Mouse (Mus musculus) intestine, postnatal 0 days (tissue): Measurements from ENCODE around the gene Ccz1. TPM values are rescaled to one million over a fixed set of nuclear protein-coding genes. Genes with fewer than 3 reads are reported as not detected.

ENCODE experiments used
- ATAC-seq: fragments of 200-750 bp; cut with Nextera tagmentation; 2 replicates; pipeline ENCODE4 v1.8.0; 2017; ENCODE audit warnings: mild to moderate bottlenecking, moderate TSS enrichment, moderate library complexity
- H3K27ac ChIP-seq: fragments of 300-500 bp; sonication (generic); 2 replicates; pipeline ENCODE4 v1.5.1; 2014; ENCODE audit warnings: mild to moderate bottlenecking, low read depth, low read length, moderate library complexity
- H3K27me3 ChIP-seq: fragments of 300-500 bp; sonication (generic); replicated peaks from 2 replicates; pipeline ENCODE4 v1.6.1; 2014; ENCODE audit warnings: low read length, mixed read lengths; ENCODE audit not compliant: control insufficient read depth, insufficient read depth
- H3K36me3 ChIP-seq: fragments of 300-500 bp; sonication (generic); 2 replicates; pipeline ENCODE4 v1.6.1; 2014; ENCODE audit warnings: mild to moderate bottlenecking, moderate library complexity; ENCODE audit not compliant: control insufficient read depth, insufficient read depth
- H3K4me1 ChIP-seq: fragments of 300-500 bp; sonication (generic); replicated peaks from 2 replicates; pipeline ENCODE4 v1.6.1; 2014; ENCODE audit warnings: antibody characterized with exemption, low read length, mixed read lengths; ENCODE audit not compliant: control insufficient read depth, insufficient read depth
- H3K4me2 ChIP-seq: fragments of 300-500 bp; sonication (generic); replicated peaks from 2 replicates; pipeline ENCODE4 v1.6.1; 2014; ENCODE audit warnings: low read depth, mild to moderate bottlenecking, moderate library complexity
- H3K4me3 ChIP-seq: fragments of 300-500 bp; sonication (generic); 2 replicates; pipeline ENCODE4 v1.5.1; 2014; ENCODE audit warnings: low read depth, low read length
- H3K9ac ChIP-seq: fragments of 300-500 bp; sonication (generic); 2 replicates; pipeline ENCODE4 v1.6.1; 2014; ENCODE audit warnings: mild to moderate bottlenecking, low read depth, low read length
- H3K9me3 ChIP-seq: fragments of 300-500 bp; sonication (generic); 2 replicates; pipeline ENCODE4 v1.6.1; 2016; ENCODE audit warnings: mixed run types; ENCODE audit not compliant: control insufficient read depth
- CTCF ChIP-seq: sonication (generic); IDR thresholded peaks from 2 replicates; pipeline ENCODE4 v1.5.1; 2016; ENCODE audit warnings: low read depth, mild to moderate bottlenecking, control low read depth, antibody characterized with exemption, moderate library complexity
- WGBS: fragments of 180-500 bp; shearing (Covaris S2); extraction: QIAGEN DNeasy Blood & Tissue Kit; methylation state at CpG from one replicate; pipeline ENCODE4 v1.1.7; 2014; 5-methylcytosine and 5-hydroxymethylcytosine counted together
- polyA plus RNA-seq: library from polyadenylated mRNA; unstranded; fragments of >200 nt; fragmentation: Nextera tagmentation; extraction: Ambion mirVana; gene quantifications from 2 replicates; pipeline ENCODE4 v1.2.1, GENCODE M21; 2015

Ccz1 gene
- polyA plus RNA-seq, 1 experiment from 2014 or later = 59.9 TPM

DNA sequence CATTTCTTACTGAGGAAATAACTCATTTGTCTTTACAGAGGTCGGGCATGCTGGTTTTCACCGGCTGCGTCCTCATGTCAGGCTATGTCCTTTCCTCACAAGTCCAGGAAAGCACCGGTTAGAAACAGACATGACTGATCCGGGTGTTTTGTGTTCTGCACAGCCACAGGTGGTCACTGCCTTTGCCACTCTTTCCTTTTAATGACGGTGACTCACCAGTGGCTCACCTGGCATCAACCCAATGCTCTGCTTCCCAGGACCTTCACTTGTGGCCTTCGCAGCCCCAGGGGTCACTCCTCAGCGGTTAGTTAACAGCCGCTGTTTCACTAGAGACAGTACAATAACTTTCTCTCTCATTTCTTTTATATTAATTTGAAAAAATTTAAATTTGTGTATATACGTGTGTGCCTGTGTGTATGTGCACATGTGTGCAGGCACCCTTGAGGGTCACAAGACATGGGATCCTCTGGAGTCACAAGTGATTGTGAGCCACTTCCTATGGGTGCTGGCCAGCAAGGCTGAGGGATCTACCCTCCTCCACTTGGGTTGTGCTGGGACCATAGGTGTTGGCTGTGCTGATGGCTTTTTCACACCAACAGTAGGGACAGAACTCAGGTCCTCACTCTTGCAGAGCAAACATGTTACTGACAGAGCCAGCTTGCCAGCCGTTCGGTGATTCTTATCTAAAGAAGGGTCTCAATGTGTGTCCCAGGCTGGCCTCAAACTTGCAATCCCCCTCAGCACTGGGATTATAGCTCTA lies 48.9 kb downstream of the Ccz1 start:
- ATAC-seq = no peak
- Histone ChIP-seq H3K27me3 (no peaks in the 10 kb centered on the region), H3K9ac (no peak overlapping the region), H3K9me3 (no peaks in the 10 kb centered on the region), H3K4me3 (no peak overlapping the region), H3K36me3 (no peaks in the 10 kb centered on the region), H3K27ac (no peak overlapping the region), H3K4me1 (no peaks in the 10 kb centered on the region), H3K4me2 (no peak overlapping the region)
- no peak for TF ChIP-seq CTCF
- WGBS = 80% methylated on average over 12 of the region's 12 CpGs

- H3K36me3 ChIP-seq = no peaks in the 10 kb centered on the region
- WGBS = 88% methylated on average over 8 of the region's 8 CpGs
- H3K27ac ChIP-seq = no peak overlapping the region
- no peaks in the 10 kb centered on the region for H3K9me3 ChIP-seq
- no peak for ATAC-seq
- no peak overlapping the region for H3K4me3 ChIP-seq
- no peaks in the 10 kb centered on the region for H3K4me1 ChIP-seq
- H3K4me2 ChIP-seq = no peak overlapping the region
- H3K27me3 ChIP-seq = no peaks in the 10 kb centered on the region
- TF ChIP-seq CTCF = no peak
- no peak overlapping the region for H3K9ac ChIP-seq
These were observed 53.5 kb downstream of the Ccz1 start for GRCm38 (mm10) chr5:143961176-143961575.

DNA sequence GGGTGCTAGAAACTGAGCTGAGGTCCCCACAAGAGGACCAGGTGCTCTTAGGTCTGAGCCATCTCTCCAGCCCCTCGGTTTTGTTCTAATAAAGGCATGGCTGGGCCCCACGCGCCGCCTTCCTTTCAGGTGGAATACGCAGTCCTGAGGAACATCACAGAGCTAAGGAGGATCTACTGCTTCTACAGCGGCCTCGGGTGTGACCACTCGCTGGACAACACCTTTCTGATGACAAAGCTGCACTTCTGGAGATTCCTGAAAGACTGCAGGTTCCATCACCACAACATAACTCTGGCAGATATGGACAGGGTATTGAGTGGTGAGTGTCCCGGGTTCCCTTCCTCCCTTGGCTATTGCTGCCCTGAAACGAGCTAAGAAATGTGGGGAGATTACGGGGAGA lies 55.1 kb downstream of the Ccz1 start:
- no peaks in the 10 kb centered on the region for H3K4me1 ChIP-seq
- H3K4me3 ChIP-seq = no peak overlapping the region
- no peak overlapping the region for H3K9ac ChIP-seq
- WGBS = 93% methylated on average over 11 of the region's 11 CpGs
- no peaks in the 10 kb centered on the region for H3K9me3 ChIP-seq
- ATAC-seq = no peak
- no peaks in the 10 kb centered on the region for H3K27me3 ChIP-seq
- no peak for TF ChIP-seq CTCF
- no peaks in the 10 kb centered on the region for H3K36me3 ChIP-seq
- no peak overlapping the region for H3K4me2 ChIP-seq
- H3K27ac ChIP-seq = no peak overlapping the region

DNA sequence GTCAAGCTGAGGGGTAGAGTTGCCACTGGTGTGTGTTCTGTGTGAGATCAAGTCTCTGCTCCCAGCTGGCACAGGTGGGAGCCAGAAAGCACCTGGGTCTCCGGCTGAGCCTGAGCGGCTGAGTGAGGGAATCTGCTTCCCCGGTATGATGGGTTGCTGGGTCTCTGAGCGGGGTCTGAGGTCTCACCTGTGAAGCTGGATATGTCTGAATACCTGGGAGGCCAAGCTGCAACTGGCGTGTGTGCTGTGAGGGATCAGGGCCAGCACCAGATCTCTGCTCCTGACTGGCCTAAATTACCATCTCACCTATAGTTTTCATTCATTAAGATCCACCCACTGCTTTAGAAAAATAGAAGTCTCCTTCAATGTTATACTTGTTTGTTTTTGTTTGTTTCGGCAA lies 57.6 kb downstream of the Ccz1 start:
- no peaks in the 10 kb centered on the region for H3K9me3 ChIP-seq
- H3K27ac ChIP-seq = no peak overlapping the region
- WGBS = 87% methylated on average over 6 of the region's 6 CpGs
- no peaks in the 10 kb centered on the region for H3K4me1 ChIP-seq
- H3K4me3 ChIP-seq = no peak overlapping the region
- H3K27me3 ChIP-seq = no peaks in the 10 kb centered on the region
- H3K36me3 ChIP-seq = no peaks in the 10 kb centered on the region
- no peak overlapping the region for H3K4me2 ChIP-seq
- no peak for ATAC-seq
- no peak for TF ChIP-seq CTCF
- no peak overlapping the region for H3K9ac ChIP-seq

- ATAC-seq = no peak
- Histone ChIP-seq H3K36me3 (no peaks in the 10 kb centered on the region), H3K27ac (no peak overlapping the region), H3K9ac (no peak overlapping the region), H3K4me1 (no peaks in the 10 kb centered on the region), H3K27me3 (no peaks in the 10 kb centered on the region), H3K9me3 (no peaks in the 10 kb centered on the region), H3K4me2 (no peak overlapping the region), H3K4me3 (no peak overlapping the region)
- 56% methylated on average over 5 of the region's 5 CpGs for WGBS
- TF ChIP-seq CTCF = no peak
These were observed 64.7 kb downstream of the Ccz1 start for GRCm38 (mm10) chr5:143950016-143950415.

GRCm38 (mm10) chr5:143948361-143948760 lies 66.3 kb downstream of the Ccz1 start:
- no peak overlapping the region for H3K9ac ChIP-seq
- no peaks in the 10 kb centered on the region for H3K36me3 ChIP-seq
- H3K27ac ChIP-seq = no peak overlapping the region
- no peak overlapping the region for H3K4me3 ChIP-seq
- no peaks in the 10 kb centered on the region for H3K4me1 ChIP-seq
- no peak overlapping the region for H3K4me2 ChIP-seq
- TF ChIP-seq CTCF = no peak
- H3K27me3 ChIP-seq = no peaks in the 10 kb centered on the region
- no peaks in the 10 kb centered on the region for H3K9me3 ChIP-seq
- WGBS = 90% methylated on average over 12 of the region's 12 CpGs
- no peak for ATAC-seq
